Mouse (Mus musculus) cerebellum, postnatal 25 days (tissue): ENCODE data around the gene St6gal2.

Experiments used
- DNase-seq, 2 experiments: peaks; one replicate each; pipeline ENCODE4 v3.0.0; 2021; ENCODE audit warnings: mixed read lengths in 2 of 2

The St6gal2 gene

DNA sequence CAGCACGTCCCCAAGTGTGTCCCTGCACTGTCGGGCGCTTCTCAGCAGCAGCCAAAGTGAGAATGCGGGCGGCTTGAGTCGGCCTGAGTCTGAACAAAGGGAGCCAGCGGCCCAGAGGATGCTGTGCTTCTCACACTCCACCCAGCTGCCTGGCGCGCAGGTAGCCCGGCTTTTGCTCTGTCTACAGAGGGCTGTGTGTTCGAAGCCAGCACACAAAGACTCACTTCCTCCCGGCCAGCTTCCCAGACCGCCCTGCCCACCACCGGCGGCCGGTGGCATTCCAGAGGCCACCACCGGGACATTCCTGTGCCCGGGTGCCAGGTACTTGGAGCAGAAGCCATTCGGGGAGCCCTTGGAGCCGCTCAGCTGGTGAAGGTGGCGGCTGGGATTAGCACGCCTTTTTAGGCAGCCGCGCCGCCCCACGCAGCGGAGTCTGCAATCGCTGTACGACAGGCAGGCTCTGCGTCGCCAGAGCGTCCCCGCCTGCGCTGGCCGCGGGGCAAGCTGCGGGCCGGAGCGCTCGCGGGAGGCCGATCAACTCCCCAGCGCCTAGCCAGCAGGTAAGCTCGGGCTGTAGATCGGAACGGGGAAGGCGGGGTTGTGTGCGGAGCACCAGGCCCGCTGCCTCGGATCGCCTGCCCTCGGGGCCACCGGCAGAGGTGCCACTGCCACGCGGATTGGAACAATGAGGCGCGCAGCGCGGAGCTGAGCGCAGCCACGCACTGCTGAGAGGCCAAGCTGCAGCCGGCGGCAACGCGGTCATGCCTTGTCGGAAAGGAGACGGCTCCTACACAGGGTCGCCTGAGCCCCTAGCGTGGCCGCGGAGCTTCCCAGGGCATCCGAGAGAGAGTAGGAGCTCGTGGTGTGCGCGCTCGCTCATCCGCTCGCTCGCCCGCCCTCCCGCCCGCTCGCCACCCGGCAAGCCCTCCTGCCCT lies at the start of gene St6gal2:
Gene St6gal2 (plus strand): TSS at position 133 of the 935 bp plus-strand sequence.
- peak; percentile 24 to 41 for DNase-seq

DNA sequence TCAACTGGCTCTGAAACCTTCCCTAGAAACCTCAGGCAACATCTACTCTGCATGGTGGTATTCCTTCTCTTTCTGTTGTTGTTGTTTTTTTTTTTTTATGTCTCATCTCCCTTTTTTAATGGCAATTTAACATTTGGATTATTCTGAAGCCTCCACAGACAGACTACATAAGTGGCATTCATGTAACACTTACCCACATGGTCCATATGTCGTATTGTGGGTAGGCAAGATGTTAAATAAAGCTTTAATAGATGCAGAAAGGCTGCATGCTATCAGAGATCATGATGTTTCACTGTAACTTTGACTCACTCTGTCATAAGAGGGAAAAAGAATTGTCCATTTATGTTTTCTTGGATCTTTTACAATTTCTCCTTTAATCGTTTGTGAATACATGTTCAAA lies 39.1 kb upstream of the St6gal2 start:
- DNase-seq: no peak

DNA sequence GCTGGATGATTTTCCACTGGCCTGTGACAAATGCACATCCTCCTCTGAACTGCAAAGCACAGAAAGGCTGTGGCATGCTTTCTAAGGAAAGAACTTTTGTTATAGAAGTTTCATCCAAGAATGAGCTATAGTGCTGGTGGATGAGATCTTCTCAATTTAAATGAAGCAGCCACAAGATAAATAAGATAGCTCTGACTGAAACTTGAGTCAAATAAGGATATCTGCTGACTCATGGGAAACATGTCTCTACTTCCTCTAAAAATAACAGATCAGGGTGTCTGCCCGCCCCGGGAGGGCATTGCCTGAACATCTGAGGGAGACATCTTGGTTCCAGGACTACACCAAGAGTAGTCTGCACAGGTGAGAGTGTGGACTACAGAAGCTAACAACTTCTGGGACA lies 28.7 kb upstream of the St6gal2 start:
- no peak for DNase-seq

DNA sequence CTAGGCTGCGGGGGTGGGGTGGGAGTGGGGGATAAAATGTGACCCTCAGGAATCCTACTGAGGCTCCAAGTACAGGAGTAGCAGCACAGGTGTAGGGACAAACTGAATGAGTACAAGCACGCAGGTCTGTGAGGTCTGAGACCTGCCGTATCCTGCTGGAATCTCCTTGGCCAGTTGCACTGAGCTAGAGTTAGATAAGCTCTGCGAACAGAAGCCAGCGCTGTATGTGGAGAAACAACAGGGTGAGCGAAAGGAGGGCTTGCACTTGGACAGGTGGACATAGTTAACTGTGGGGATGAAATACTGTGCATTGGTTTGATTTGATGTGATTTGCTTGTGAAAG lies 974 bp downstream of the St6gal2 start:
- DNase-seq: peak; percentile 9 to 15

DNA sequence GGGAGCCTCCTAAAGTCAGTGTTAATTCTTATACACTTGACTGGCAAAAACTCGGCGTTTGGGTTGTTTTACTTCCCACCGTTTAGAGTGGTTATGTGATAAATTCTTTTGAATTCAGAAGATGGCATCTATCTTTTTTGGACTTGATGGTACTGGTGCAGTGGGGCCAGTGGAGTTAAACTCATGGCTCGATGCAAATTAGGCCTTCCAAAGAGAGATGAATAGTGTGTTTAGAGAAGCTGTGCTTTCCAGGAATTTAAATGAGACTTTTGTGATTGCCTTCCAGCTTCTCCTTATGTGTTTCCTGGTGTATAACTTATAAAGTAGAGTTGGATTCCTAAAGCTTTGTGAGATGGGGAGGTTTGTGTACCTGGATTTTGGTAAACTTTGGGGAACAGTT lies 1.5 kb downstream of the St6gal2 start:
- no peak for DNase-seq

DNA sequence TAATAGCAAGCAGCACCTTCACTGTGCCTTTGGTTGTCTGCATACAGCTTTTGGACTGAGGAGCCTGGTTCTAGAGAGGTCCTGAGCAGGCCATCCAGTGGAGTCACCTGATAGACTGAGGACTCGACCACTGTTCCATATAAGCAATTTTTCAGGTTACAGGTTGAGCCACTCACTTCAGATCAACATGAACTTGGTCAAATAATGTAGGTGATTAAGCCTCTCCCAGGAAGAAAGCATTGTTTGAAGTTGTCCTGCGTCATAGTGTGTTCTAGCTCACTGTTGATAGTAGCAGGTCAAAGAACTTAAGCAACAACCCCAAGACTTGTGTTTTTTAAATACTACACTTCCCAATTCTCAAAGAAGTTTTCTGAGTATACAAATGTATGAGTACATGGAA lies 5.8 kb downstream of the St6gal2 start:
- DNase-seq: no peak

DNA sequence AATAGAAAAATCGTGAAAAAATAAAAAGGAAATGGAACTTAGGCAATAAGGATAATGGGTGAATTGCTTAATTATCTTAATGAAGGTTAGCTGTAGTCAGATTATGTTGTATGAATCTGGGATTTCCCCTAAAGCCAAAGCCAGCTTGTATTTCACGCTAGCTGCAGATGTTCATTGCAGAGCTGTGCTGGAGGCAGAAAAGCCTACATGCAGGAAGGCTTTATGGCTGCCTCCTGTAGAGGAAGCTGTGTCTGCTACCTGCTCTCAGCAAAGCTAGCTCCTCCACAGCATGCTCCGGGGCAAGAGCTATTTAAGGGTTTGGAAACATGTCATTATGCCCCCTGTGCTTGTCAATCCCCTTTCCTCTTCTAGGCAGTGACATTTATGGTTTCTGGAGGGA lies 9.3 kb downstream of the St6gal2 start:
- DNase-seq: no peak

DNA sequence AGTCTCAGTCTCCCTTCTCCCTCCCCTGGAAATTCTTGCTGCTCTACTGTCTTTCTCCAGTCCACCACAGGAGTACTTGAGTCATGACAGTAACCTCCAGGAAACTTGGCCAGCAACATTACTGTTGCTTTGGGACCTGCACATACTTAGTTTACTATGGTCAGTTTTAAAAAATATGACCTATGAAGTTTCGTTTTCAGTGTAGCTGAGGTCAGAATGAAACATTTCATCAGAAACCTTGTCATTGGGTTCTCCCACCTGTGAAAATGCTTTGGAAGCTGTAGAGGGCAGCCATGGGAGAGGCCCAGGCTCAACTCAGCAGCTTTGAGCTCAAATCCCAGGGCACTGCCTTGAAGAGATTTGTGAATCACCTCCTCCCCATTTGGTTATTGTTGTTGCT lies 15.0 kb downstream of the St6gal2 start:
- DNase-seq: no peak

DNA sequence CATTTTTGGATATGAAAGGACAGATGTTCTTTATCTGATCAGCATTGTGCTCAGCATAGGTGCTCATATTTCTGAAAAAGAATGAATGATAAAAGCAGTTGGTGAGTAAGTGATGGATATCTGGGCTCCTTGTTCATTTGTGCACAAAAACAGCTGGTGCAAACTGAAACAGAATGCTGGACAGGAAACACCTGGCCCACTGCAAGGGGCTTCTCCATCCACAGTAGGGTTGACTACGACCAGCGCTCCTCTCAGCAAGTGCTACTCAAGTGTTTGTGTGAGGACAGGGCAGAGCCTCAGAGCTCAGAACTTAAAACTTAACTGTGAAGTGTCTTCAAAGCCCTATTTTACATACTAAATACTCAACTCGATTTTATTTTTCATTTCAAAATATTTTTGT lies 22.4 kb downstream of the St6gal2 start:
- DNase-seq: no peak

DNA sequence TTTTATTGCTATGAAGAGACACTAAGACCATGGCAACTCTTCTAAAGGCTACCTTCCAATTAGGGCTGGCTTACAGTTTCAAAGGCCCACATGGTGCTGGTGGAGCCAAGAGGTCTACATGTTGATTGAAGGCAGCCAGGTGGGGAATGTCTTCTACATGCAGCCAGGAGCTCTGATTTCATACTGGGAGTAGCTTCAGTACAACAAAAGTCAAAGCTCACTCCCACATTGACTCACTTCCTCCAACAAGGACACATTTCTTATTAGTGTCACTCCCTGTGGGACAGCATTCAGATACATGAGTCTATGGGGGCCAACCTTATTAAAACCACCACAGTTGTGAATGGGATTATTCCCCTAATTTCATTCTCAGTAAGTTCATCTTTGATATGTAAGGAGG lies 23.8 kb downstream of the St6gal2 start:
- no peak for DNase-seq

DNA sequence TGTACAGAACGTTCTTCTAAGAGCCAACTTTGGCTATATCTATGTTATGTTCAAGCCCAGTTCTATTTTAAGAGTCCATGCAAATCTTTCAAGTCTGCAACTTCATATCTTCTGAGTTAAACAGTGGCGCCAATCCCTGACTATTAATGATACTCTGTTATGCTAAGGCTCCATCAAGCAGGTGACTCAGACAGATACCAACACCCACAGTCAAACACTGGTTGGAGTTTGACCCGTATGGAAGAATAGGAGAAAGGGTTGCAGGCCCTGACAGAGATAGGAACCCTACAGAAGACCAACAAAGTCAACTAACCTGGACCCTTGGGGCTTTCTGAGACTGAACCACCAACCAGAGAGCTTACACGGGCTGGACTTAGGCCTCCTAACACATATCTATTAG lies 30.8 kb downstream of the St6gal2 start:
- DNase-seq: no peak

DNA sequence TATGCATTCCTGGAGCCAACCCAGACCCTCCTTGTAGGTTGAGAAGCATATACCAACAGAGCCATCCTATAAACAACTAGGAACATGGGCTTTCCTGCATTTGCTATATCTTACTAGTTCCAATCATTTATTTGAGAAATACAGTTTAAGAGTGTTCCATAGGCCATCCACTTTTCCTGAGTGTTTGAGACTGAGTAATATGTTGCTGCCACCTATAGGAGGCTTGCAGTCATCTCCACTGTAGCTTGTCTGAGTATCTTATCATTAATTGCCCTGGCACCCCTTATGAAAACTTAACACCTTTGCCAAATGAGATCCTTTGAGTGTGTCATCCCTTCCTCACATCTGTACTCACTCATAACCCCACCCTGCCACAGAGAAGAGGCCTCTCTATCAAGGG lies 32.2 kb downstream of the St6gal2 start:
- no peak for DNase-seq

DNA sequence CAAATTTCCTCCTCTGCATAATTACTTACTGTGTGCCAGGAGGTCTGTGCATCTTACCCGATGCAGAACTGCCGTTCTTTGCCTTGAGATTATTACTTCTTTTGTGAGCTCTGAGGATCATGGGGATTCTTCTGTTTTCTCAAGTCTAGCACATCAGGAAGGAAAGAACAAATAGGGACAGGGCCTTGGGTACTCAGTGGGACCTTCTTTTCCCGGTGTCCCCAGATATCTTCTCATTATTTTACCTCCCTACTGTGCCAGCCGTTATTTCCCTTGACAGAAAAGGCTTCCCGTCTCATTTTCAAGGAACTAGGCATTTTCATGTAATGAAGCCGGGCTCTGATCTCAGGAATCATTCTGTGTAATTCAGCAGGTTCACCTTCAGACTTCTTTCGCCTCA lies 34.2 kb downstream of the St6gal2 start:
- DNase-seq: no peak

DNA sequence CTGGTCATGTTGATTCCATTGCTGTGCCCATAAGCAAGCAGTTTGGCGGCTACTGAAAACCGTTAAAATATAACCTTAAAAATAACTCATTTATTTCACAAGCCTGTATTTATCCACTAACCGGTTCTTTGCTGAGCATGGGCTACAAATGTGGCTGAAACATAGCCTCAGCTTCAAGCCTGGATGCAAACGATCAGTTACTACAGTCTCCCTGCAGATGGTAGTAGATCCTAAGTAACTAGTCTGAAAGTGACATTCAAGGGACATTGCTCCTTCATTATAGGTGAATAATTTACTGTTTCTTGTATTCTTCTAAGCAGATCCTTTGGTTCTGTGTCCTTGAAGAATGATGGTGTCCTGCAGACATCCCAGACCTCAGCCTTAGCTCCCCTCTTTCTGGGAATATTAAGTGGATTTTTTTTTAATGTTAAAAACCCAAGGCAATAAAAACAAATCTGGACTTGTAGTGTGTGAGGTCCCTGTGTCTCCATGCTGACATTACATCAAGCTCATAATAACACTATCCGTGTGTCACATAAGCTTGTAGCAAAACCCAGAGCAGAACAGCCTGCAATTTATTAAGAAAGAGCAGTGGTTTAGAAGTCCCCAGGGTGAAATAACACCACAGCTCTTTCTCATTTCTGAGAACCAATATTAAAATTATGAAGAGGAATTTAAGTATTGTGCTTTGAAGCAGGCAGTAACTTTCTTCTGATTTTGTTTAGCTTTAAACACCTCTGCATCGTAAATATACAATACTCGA lies 39.1 kb downstream of the St6gal2 start:
- DNase-seq: no peak

DNA sequence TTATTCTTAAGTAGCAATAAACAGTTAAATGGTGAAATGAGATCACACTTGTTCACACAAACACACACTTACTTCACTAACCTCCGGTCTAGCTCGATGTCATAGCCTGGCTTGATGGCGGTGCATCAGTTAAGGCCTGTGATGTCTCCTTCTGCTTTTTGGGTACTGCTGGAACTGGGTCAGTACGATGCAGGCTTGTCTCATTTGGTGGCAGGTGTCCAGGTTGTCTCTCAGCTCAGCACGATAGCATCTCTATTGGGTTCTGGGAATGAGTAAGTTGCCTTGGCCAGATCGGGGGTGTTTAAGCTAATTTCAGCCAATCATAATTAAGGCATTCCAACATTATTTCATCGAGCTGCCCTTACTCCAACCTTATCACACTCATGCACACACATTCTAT lies 86.7 kb downstream of the St6gal2 start:
- peak; percentile 7 to 28 for DNase-seq

DNA sequence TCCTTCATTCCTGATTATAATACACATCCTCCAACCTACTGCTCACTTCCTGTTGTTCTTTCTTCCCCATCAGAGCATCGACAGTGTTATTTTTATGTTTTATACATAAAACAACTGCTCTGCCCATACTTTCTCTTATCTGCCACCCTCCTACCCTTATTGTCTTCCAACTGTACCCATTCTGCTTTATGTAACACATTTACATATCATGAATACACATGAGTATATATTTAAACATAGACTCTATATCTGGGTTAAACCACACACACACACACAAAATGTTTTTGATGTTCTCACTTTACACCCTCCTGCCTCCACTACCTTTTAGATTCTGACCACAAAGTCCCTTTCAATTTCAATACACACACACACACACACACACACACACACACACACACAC lies 103.3 kb downstream of the St6gal2 start:
- DNase-seq: no peak

DNA sequence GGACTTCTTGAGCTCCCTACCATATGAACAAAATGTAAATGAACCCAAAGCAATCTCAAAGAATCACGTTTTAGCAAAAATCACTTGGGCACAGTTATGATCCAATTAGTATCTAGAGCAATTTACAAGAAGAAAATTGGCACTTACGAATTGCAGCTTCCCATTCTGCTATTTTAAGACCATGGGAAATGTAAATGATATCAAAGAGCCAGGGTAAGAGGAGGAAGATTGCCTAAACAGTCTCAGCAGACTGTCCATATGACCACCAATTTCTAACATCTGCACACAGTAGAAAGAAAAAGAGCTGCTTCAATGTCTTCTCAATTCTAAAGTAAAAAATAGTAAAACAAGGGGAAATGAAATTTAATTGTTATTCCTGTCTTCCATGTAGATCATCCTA lies 116.6 kb downstream of the St6gal2 start:
- no peak for DNase-seq
